Mouse (Mus musculus) kidney, embryonic 16.5 days (tissue): ENCODE measurements around the gene Gm20388. TPM values are rescaled to one million over a fixed set of nuclear protein-coding genes. Genes with fewer than 3 reads are reported as not detected.

Experiments
- ATAC-seq: fragments of 200-750 bp; cut with Nextera tagmentation; 2 replicates; pipeline ENCODE4 v1.8.0; 2017; ENCODE audit warnings: moderate TSS enrichment; ENCODE audit not compliant: low FRiP score, low TSS enrichment
- H3K27ac ChIP-seq: fragments of 300-500 bp; sonication (generic); 2 replicates; pipeline ENCODE4 v1.5.1; 2014; ENCODE audit warnings: low read length
- H3K27me3 ChIP-seq: fragments of 300-500 bp; sonication (generic); 2 replicates; pipeline ENCODE4 v1.6.1; 2014; ENCODE audit warnings: low read length, control low read depth, mixed read lengths; ENCODE audit not compliant: insufficient read depth
- H3K36me3 ChIP-seq: fragments of 300-500 bp; sonication (generic); 2 replicates; pipeline ENCODE4 v1.6.1; 2014; ENCODE audit warnings: low read length, control low read depth, mixed read lengths; ENCODE audit not compliant: insufficient read depth
- H3K4me1 ChIP-seq: fragments of 300-500 bp; sonication (generic); 2 replicates; pipeline ENCODE4 v1.6.1; 2014; ENCODE audit warnings: low read length, control low read depth, mixed read lengths; ENCODE audit not compliant: insufficient read depth
- H3K4me2 ChIP-seq: fragments of 300-500 bp; sonication (generic); replicated peaks from 2 replicates; pipeline ENCODE4 v1.6.1; 2014; ENCODE audit warnings: low read depth, low read length
- H3K4me3 ChIP-seq: fragments of 300-500 bp; sonication (generic); 2 replicates; pipeline ENCODE4 v1.5.1; 2014; ENCODE audit warnings: mild to moderate bottlenecking, low read length
- H3K9ac ChIP-seq: fragments of 300-500 bp; sonication (generic); replicated peaks from 2 replicates; pipeline ENCODE4 v1.6.1; 2014; ENCODE audit warnings: low read length
- H3K9me3 ChIP-seq: fragments of 300-500 bp; sonication (generic); 2 replicates; pipeline ENCODE4 v1.6.1; 2016; ENCODE audit warnings: low read length, control low read depth
- WGBS: fragments of 180-500 bp; shearing (Covaris S2); extraction: QIAGEN DNeasy Blood & Tissue Kit; methylation state at CpG from one replicate; pipeline ENCODE4 v1.1.7; 2014; 5-methylcytosine and 5-hydroxymethylcytosine counted together
- polyA plus RNA-seq: library from polyadenylated mRNA; unstranded; fragments of >200 nt; fragmentation: Nextera tagmentation; extraction: Ambion mirVana; gene quantifications from 2 replicates; pipeline ENCODE4 v1.2.1, GENCODE M21; 2015

The Gm20388 gene
- polyA plus RNA-seq, 1 experiment from 2014 or later: 7.7 TPM

DNA sequence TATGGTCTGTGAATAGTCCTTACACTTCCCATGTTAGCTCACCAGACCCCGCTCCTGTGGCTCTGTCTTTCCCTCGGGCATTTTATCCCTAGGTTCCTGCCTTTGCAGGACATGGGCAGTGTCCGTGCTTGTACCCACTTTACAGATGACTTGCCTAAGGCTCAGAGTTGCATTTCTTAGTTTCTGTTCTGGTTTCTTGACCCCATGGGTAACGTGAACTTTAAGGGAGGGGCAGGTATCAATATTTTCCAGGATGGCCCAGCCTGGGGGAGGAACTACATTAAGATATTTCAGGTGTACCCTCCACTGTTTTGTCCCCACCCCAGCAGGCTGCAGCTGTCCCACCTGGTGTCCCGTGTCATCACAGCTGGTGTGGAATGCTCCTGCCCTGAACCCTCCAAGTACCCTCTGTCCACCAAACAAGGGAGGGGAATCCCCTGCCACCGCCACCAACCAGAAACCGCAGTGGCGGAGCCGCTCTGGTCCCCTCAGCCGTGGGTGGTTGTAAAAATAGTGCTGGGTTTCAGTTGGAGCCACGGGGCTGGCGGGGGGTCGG, 353.8 kb downstream of the Gm20388 start:
- H3K4me1 ChIP-seq: peaks cover 85% of the 10 kb centered on the region
- peak overlapping the region; percentile 82 for H3K27ac ChIP-seq
- H3K36me3 ChIP-seq: no peaks in the 10 kb centered on the region
- peak overlapping the region; percentile 51 for H3K9ac ChIP-seq
- H3K4me3 ChIP-seq: peak overlapping the region; percentile 9; the same call in 1 of the 2 replicates
- H3K4me2 ChIP-seq: peak overlapping the region; percentile 49
- H3K9me3 ChIP-seq: no peaks in the 10 kb centered on the region
- peak; percentile 13 for ATAC-seq
- 18% methylated on average over 13 of the region's 13 CpGs for WGBS
- H3K27me3 ChIP-seq: no peaks in the 10 kb centered on the region

DNA sequence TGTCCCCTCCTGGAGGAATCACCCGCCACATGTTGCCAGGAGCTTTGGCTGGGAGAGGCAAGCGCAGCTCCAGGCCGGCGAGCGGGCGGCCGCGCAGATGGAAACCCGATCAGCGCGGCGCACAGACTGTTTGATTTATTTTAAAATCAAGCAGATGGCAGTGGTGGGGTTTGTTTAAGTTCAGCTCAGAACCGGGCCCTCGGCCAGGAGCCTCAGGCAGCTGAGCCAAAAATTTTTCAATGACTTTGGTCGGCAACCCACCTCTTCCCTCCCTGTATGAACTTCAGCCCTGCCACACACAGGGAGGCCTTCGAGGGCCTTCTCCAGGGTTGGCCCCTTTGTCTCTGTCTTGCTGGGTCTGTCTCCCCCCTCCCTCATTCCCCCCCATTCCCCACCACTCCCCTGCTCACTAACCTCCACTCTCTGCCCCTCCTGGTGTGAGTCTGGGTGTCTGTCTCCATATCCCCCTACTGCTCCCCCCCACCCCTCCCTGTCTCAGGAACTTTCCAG, 354.4 kb downstream of the Gm20388 start:
- H3K4me3 ChIP-seq: peak overlapping the region; percentile 9; the same call in 1 of the 2 replicates
- peak overlapping the region; percentile 51 for H3K9ac ChIP-seq

GRCm38 (mm10) chr8:120265471-120265870, 354.8 kb downstream of the Gm20388 start:
- H3K4me3 ChIP-seq: no peak overlapping the region
- H3K9me3 ChIP-seq: no peaks in the 10 kb centered on the region
- peaks cover 84% of the 10 kb centered on the region for H3K4me1 ChIP-seq
- WGBS: 8% methylated on average over 4 of the region's 4 CpGs
- no peaks in the 10 kb centered on the region for H3K36me3 ChIP-seq
- peak overlapping the region; percentile 49 for H3K4me2 ChIP-seq
- peak overlapping the region; percentile 82 for H3K27ac ChIP-seq
- H3K27me3 ChIP-seq: no peaks in the 10 kb centered on the region
- no peak overlapping the region for H3K9ac ChIP-seq
- ATAC-seq: peak; percentile 58

More for the DNA sequence above, 354.4 kb downstream of the Gm20388 start:
- ATAC-seq: peak; percentile 56
- no peaks in the 10 kb centered on the region for H3K9me3 ChIP-seq
- peaks cover 84% of the 10 kb centered on the region for H3K4me1 ChIP-seq
- H3K27me3 ChIP-seq: no peaks in the 10 kb centered on the region
- 2% methylated on average over 16 of the region's 16 CpGs for WGBS
- H3K4me2 ChIP-seq: peak overlapping the region; percentile 49
- H3K27ac ChIP-seq: peak overlapping the region; percentile 82
- no peaks in the 10 kb centered on the region for H3K36me3 ChIP-seq

DNA sequence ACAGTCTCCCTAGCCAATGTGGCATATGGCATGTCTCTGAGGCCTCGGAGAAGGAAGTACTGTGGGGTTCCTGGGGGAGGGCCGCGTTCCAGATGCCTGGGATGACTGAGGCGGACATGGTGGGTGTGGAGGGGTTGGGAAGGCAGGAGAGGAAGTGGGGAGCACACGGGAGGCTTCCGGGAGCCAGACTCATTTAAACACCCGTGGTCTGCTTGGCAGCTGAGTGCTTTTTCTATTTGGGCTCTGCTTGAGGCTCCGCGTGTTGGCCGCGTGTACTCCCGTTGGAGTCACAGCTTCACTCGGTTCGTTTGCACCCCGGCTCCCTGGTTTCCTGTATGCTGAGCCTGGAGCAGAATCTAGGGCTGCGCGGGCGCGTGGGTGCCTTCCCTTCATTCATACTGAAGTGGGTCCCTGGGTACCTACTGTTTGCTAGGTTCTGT, 357.9 kb downstream of the Gm20388 start:
- 42% methylated on average over 19 of the region's 19 CpGs for WGBS
- no peak for ATAC-seq
- peaks cover 67% of the 10 kb centered on the region for H3K4me1 ChIP-seq
- H3K9ac ChIP-seq: 0 out of 2 replicates have a peak overlapping the region, but pooled peaks have one; percentile 14
- H3K4me3 ChIP-seq: no peak overlapping the region
- no peak overlapping the region for H3K4me2 ChIP-seq
- no peaks in the 10 kb centered on the region for H3K27me3 ChIP-seq
- no peak overlapping the region for H3K27ac ChIP-seq
- H3K36me3 ChIP-seq: no peaks in the 10 kb centered on the region
- H3K9me3 ChIP-seq: no peaks in the 10 kb centered on the region

- no peak overlapping the region for H3K27ac ChIP-seq
- peak; percentile 11; the same call in 1 of the 2 replicates for ATAC-seq
- no peaks in the 10 kb centered on the region for H3K9me3 ChIP-seq
- H3K36me3 ChIP-seq: no peaks in the 10 kb centered on the region
- H3K27me3 ChIP-seq: no peaks in the 10 kb centered on the region
- no peak overlapping the region for H3K9ac ChIP-seq
- H3K4me1 ChIP-seq: peaks cover 66% of the 10 kb centered on the region
- H3K4me2 ChIP-seq: no peak overlapping the region
- WGBS: 56% methylated on average over 13 of the region's 13 CpGs
- H3K4me3 ChIP-seq: no peak overlapping the region
Measured at GRCm38 (mm10) chr8:120270449-120270848, 359.8 kb downstream of the Gm20388 start.

- 56% methylated on average over 4 of the region's 4 CpGs for WGBS
Measured at GRCm38 (mm10) chr8:120273430-120273829, 362.8 kb downstream of the Gm20388 start.

DNA sequence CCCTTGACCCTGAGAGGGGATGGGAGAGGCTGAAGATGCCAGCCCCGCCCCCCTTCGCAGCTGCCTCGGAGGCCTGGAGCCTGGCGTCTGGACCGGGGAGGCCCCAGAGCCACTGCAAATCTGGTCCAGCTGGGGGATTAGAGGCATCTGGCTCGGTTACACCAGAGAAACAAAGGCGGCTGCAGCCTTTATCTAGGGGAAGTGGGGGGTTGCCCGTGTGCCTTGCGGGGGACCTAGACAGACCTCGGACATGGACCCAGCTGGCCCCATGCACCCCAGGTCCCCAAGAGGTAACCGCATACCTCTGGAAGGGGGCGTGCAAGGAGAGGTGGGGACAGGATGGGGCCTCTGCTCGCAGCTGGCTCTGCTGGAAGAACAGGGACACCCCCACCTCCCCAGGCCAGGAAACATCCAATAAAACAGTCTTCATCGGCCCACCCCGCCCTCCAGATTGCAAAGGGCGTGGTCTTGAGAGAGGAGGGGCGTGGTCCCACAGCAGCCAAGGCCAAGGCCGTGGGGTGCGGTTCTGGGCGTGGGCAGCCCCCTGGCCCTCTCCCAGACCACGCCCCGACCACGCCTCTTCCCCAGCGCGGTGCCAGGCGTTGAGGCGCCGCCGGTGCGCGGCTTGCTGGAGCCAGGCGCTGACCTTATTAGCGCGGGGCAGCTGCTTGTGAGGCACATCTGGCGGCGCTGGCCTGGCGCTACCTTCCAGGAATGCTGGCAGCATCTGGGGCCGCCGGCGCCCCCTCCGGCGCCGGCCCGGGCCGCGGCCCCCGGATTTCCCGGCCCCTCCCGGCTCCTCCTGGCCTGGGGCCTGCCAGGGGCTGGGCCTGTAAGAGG, 365.6 kb downstream of the Gm20388 start:
- peak; percentile 87 for ATAC-seq
- Histone ChIP-seq H3K9ac (peak overlapping the region; percentile 64), H3K9me3 (no peaks in the 10 kb centered on the region), H3K4me2 (peak overlapping the region; percentile 75), H3K27me3 (no peaks in the 10 kb centered on the region), H3K36me3 (no peaks in the 10 kb centered on the region), H3K4me1 (peaks cover 62% of the 10 kb centered on the region), H3K27ac (peak overlapping the region; percentile 94), H3K4me3 (peak overlapping the region; percentile 37)
- WGBS: 1% methylated on average over 48 of the region's 49 CpGs

More at GRCm38 (mm10) chr8:120273430-120273829, 362.8 kb downstream of the Gm20388 start:
- no peak for ATAC-seq
- Histone ChIP-seq H3K9me3 (no peaks in the 10 kb centered on the region), H3K9ac (no peak overlapping the region), H3K36me3 (no peaks in the 10 kb centered on the region), H3K27me3 (no peaks in the 10 kb centered on the region), H3K27ac (no peak overlapping the region), H3K4me2 (no peak overlapping the region), H3K4me3 (no peak overlapping the region), H3K4me1 (peaks cover 69% of the 10 kb centered on the region)

DNA sequence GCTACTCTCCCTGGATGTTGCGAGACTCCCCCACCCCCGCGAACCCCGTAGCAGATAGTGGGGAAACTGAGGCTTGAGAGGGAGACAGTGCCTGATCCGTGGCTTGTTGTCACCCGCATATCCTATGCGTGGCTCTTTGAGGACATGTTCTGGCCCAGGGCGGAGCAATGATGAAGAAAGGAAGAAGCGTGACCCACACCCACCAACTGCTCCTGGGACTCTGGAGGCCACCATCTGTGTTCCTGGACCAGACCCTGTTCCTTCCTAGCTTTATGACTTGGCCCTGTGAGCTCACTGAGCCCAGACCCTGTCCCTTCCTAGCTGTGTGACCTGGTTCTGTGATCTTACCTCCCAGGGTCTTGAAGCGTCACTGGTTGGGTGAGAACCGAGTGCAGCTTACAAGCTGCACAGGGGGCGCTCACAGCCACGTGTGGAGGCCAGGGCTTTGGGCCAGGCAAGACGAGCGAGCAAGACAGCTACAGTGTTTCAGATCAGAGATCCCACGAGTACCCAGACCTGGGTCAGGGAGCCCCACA, 366.3 kb downstream of the Gm20388 start:
- Histone ChIP-seq H3K9ac (peak overlapping the region; percentile 64), H3K4me1 (peaks cover 64% of the 10 kb centered on the region), H3K27ac (peak overlapping the region; percentile 94), H3K36me3 (no peaks in the 10 kb centered on the region), H3K4me3 (peak overlapping the region; percentile 37), H3K27me3 (no peaks in the 10 kb centered on the region), H3K4me2 (peak overlapping the region; percentile 75), H3K9me3 (no peaks in the 10 kb centered on the region)
- WGBS: 6% methylated on average over 16 of the region's 16 CpGs
- peak; percentile 22 for ATAC-seq

GRCm38 (mm10) chr8:120278009-120278408, 367.4 kb downstream of the Gm20388 start:
- Histone ChIP-seq H3K4me3 (no peak overlapping the region), H3K36me3 (no peaks in the 10 kb centered on the region), H3K27ac (peak overlapping the region; percentile 94), H3K4me2 (no peak overlapping the region), H3K9ac (no peak overlapping the region), H3K4me1 (peaks cover 73% of the 10 kb centered on the region), H3K9me3 (no peaks in the 10 kb centered on the region), H3K27me3 (no peaks in the 10 kb centered on the region)
- 20% methylated on average over 14 of the region's 14 CpGs for WGBS
- ATAC-seq: no peak
